Mouse (Mus musculus) midbrain, embryonic 15.5 days (tissue): ENCODE results near the gene Dus4l. TPM values are rescaled to one million over a fixed set of nuclear protein-coding genes. Genes with fewer than 3 reads are reported as not detected.

Source experiments
- ATAC-seq: fragments of 200-750 bp; cut with Nextera tagmentation; replicated peaks from 2 replicates; pipeline ENCODE4 v1.8.0; 2017; ENCODE audit warnings: moderate TSS enrichment
- H3K27ac ChIP-seq: fragments of 300-500 bp; sonication (generic); 2 replicates; pipeline ENCODE4 v1.5.1; 2015; ENCODE audit warnings: mild to moderate bottlenecking, inconsistent platforms
- H3K27me3 ChIP-seq: fragments of 300-500 bp; sonication (generic); replicated peaks from 2 replicates; pipeline ENCODE4 v1.6.1; 2015; ENCODE audit warnings: inconsistent platforms
- H3K36me3 ChIP-seq: fragments of 300-500 bp; sonication (generic); replicated peaks from 2 replicates; pipeline ENCODE4 v1.6.1; 2015; ENCODE audit warnings: inconsistent platforms
- H3K4me1 ChIP-seq: fragments of 300-500 bp; sonication (generic); 2 replicates; pipeline ENCODE4 v1.6.1; 2015; ENCODE audit warnings: inconsistent platforms
- H3K4me2 ChIP-seq: fragments of 300-500 bp; sonication (generic); 2 replicates; pipeline ENCODE4 v1.6.1; 2015; ENCODE audit warnings: inconsistent platforms, mild to moderate bottlenecking, moderate library complexity
- H3K4me3 ChIP-seq: fragments of 300-500 bp; sonication (generic); 2 replicates; pipeline ENCODE4 v1.5.1; 2015; ENCODE audit warnings: mild to moderate bottlenecking, inconsistent platforms
- H3K9ac ChIP-seq: fragments of 300-500 bp; sonication (generic); 2 replicates; pipeline ENCODE4 v1.6.1; 2015; ENCODE audit warnings: mild to moderate bottlenecking, inconsistent platforms
- H3K9me3 ChIP-seq: fragments of 300-500 bp; sonication (generic); 2 replicates; pipeline ENCODE4 v1.6.1; 2016; ENCODE audit warnings: inconsistent platforms
- WGBS: fragments of 180-500 bp; shearing (Covaris S2); methylation state at CpG from one replicate; pipeline ENCODE4 v1.1.7; 2015; ENCODE audit warnings: mixed read lengths; 5-methylcytosine and 5-hydroxymethylcytosine counted together
- polyA plus RNA-seq: library from polyadenylated mRNA; unstranded; fragments of >200 nt; fragmentation: Nextera tagmentation; extraction: Ambion mirVana; gene quantifications from 2 replicates; pipeline ENCODE4 v1.2.1, GENCODE M21; 2015

Gene Dus4l
- polyA plus RNA-seq = 6.2 and 7.2 TPM in 2 replicates

DNA sequence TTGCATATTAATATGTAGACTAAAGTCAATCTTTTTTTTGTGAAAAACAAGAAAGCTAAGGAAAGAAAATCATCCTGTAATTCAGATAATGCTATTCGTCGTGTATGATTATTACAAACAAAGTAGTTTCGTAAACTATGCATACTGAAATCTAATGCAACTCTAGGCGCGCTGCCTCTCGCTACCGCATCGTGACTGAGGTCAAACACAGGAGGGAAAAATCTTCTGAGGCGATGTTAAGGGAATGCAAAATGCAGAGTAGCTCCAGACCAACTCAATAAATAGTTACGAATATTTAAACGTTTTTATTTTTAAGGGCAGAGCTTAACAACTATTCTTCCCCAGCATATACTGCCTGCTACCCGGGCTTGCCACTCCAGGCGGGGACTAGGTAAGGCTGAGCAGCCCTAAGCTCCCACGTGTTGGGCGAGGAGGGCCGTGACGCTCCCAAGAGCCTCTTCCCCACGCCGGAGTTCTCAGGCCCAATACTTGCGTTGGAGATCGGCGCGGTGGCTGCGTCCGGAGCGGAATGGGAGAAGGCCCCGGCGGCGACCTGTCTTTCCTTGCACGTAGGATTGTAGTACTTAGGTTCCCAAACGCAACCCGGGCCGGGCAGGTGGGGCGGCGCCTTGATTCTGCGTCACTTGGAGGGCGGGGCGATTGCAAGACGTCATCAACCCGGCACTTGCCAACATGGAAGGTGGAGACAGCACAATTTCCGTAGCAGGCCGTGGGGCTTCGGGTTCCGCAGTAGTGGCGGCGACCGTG is at the start of gene Dus4l, which contains the start of gene Cog5:
Gene Dus4l (minus strand): TSS at position 630 of the 768 bp plus-strand sequence.
Gene Cog5 (plus strand): TSS at position 673 of the 768 bp plus-strand sequence.
- H3K27me3 ChIP-seq = no peaks in the 10 kb centered on the region
- peak within 1 kb of the TSS; percentile 72 for H3K4me2 ChIP-seq
- no peaks in the 10 kb centered on the region for H3K9me3 ChIP-seq
- peak; percentile 99 for ATAC-seq
- H3K36me3 ChIP-seq = no peaks in the 10 kb centered on the region
- H3K4me1 ChIP-seq = peaks cover 6% of the 10 kb centered on the region
- H3K9ac ChIP-seq = peak within 1 kb of the TSS; percentile 83
- peak within 1 kb of the TSS; percentile 84 for H3K27ac ChIP-seq
- WGBS = under 1% methylated on average over 47 of the region's 47 CpGs
- peak within 1 kb of the TSS; percentile 93 for H3K4me3 ChIP-seq

DNA sequence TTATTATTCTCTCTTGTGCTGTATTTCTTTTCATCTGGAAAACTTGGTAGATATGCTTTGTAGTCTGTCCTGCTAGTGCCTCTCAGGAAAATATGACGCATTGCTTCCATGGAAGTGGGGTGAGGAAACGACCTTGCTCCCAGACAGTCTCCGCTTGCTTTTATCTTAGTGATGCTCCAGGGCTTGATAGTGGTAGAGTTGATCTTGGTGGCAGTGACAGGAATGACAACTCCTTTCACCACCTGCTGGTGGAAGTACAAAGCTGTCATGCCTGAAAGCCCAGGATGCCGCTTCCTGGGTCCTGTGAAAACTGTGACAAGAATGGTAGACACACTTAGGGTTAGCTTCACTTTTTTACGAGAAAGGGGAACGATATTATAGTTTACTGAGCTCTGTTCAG is 49.3 kb upstream of the Dus4l start:
- Histone ChIP-seq H3K36me3 (no peaks in the 10 kb centered on the region), H3K4me1 (peaks cover 6% of the 10 kb centered on the region; the same call in 1 of the 2 replicates), H3K9me3 (no peaks in the 10 kb centered on the region), H3K9ac (no peak overlapping the region), H3K27me3 (no peaks in the 10 kb centered on the region), H3K27ac (no peak overlapping the region), H3K4me2 (no peak overlapping the region), H3K4me3 (no peak overlapping the region)
- no peak for ATAC-seq
- 65% methylated on average over 6 of the region's 6 CpGs for WGBS

DNA sequence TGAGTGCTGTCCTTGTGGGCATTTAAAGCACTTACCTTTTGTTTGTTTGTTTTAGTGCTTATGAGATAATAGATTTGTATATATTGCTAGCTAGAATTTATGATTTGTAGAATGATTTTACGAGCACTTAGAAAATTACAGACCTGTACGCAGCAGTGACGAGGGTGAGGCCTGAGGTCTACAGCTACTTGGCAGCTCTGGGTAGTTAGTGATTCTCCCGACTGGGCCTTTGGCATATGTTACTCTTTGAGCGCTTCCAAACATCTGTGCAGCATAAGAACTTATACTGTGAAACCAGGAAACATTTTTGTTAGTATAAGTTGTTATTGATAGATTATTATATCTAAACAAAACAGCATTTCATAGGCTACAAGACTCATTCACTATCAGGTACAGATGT is 46.8 kb upstream of the Dus4l start:
- H3K4me3 ChIP-seq = no peak overlapping the region
- no peak overlapping the region for H3K9ac ChIP-seq
- ATAC-seq = no peak
- no peaks in the 10 kb centered on the region for H3K27me3 ChIP-seq
- 87% methylated on average over 5 of the region's 5 CpGs for WGBS
- H3K9me3 ChIP-seq = no peaks in the 10 kb centered on the region
- no peak overlapping the region for H3K4me2 ChIP-seq
- H3K27ac ChIP-seq = no peak overlapping the region
- H3K36me3 ChIP-seq = no peaks in the 10 kb centered on the region
- H3K4me1 ChIP-seq = no peaks in the 10 kb centered on the region

DNA sequence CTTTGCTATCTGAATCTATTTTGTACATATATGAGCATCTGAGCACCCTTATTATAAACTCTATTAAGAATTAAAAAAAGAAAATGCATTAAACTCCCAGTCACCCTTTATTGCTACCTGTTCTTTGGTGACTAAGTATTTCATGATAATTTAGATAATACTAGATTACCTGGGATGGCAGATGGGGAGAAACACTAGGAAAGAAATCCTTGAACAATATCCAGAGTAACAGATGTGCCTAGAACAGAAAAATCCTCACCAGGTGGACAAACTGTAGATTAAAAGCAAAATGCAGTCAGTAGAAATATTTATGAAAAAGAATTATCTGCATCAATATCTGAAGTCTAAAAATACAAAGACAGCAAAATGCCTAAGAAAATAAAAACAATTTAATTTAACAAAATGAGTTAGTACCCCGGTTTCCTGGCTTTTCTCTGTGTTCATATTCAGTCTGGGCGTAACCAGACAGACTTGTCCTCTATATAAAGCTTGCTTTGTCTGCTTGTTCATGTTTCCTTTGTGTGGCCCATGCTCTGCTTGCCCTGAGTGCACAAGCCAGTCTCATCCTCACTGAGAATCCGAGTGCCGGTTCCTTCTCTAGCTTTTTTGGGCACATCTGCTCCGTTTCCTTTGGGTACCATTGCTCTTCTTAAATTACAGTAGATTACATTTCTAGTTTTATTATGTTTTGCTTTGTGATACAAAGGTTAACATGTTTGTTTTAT is 46.2 kb upstream of the Dus4l start:
- no peaks in the 10 kb centered on the region for H3K27me3 ChIP-seq
- H3K4me2 ChIP-seq = no peak overlapping the region
- H3K9me3 ChIP-seq = no peaks in the 10 kb centered on the region
- no peaks in the 10 kb centered on the region for H3K4me1 ChIP-seq
- no peak overlapping the region for H3K4me3 ChIP-seq
- WGBS = 53% methylated on average over 5 of the region's 5 CpGs
- ATAC-seq = no peak
- H3K36me3 ChIP-seq = no peaks in the 10 kb centered on the region
- no peak overlapping the region for H3K9ac ChIP-seq
- no peak overlapping the region for H3K27ac ChIP-seq

DNA sequence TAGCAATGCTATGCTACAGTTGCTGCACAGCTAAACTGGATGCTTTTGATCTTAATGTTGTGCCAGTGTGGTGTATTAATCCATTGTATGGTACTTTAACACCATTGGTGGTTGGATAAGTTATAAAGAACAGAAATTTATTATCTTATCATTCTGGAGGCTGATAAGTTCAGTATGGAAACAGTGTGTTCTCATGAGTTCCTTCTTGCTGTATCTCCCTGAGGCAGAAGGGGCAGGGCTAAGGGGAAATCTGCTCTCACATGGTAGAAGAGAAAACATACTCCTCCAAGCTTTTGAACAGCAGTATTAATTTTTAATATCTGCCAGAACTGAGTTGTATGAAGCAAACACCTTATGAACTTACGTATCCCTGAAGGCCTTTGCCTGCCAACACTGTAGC is 38.7 kb upstream of the Dus4l start:
- ATAC-seq = no peak
- Histone ChIP-seq H3K4me2 (no peak overlapping the region), H3K9me3 (no peaks in the 10 kb centered on the region), H3K4me1 (no peaks in the 10 kb centered on the region), H3K9ac (no peak overlapping the region), H3K27me3 (no peaks in the 10 kb centered on the region), H3K27ac (no peak overlapping the region), H3K4me3 (no peak overlapping the region), H3K36me3 (no peaks in the 10 kb centered on the region)
- WGBS = 81% methylated on average over 1 of the region's 1 CpGs

DNA sequence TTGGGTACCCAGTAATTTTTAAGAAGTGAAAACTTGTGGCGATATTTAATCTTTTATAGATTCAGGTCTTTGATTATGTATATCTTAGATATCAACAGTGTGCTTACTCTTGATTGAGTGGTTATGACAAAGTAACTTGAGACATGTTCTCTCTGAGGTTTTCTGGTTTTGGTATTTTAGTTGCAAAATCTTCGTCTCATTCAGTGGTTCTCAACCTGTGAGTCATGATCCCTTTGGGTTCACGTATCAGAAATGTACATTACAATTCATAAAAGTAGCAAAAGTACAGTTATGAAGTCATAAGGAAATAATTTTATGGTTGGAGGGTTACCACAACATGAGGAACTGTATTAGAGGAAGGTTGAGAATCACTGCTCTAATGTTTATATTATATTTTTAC is 32.1 kb upstream of the Dus4l start:
- no peak for ATAC-seq
- no peak overlapping the region for H3K9ac ChIP-seq
- H3K4me2 ChIP-seq = no peak overlapping the region
- H3K36me3 ChIP-seq = no peaks in the 10 kb centered on the region
- H3K27ac ChIP-seq = no peak overlapping the region
- no peaks in the 10 kb centered on the region for H3K4me1 ChIP-seq
- H3K9me3 ChIP-seq = no peaks in the 10 kb centered on the region
- 98% methylated on average over 3 of the region's 3 CpGs for WGBS
- H3K27me3 ChIP-seq = no peaks in the 10 kb centered on the region
- H3K4me3 ChIP-seq = no peak overlapping the region

DNA sequence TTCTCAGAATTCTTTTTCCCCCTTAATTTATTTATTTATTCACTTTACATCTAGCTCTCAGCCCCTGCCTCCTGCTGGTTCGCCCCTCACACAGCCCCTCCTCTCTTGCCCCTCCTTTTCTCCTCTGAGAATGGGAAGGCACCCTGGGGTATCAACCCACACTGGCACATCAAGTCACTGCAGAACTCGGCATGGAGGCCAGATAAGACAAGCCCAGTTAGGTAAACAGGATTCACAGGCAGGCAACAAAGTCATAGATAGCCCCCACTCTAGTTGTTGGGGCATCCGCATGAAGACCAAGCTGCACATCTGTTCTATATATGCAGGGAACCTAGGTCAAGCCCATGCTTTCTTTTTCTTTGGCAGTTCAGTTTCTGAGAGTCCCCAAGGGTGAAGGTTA is 12.6 kb upstream of the Dus4l start:
- 64% methylated on average over 3 of the region's 3 CpGs for WGBS
- H3K36me3 ChIP-seq = 0 out of 2 replicates have a peak, but pooled peaks cover 3% of the 10 kb centered on the region

DNA sequence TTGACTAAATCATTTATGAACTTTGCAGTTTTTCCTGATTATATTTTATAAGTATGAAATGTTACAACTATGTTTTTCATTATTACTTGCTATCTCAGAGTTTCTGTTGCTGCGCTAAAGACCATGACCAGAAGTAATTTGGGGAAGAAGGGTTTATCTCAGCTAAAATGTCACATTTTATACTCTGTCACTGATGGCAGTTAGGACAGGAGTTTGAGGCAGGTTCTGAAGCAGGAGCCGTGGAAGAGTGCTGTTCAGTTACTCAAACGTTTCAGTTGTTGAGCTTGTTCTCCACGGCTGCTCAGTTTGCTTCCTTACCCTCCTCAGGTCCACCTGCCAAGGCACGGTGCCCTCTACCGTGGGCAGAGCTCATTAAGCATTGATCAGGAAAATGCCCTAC is 11.4 kb upstream of the Dus4l start:
- H3K9me3 ChIP-seq = no peaks in the 10 kb centered on the region
- H3K27me3 ChIP-seq = no peaks in the 10 kb centered on the region
- no peak overlapping the region for H3K9ac ChIP-seq
- H3K4me2 ChIP-seq = no peak overlapping the region
- H3K27ac ChIP-seq = no peak overlapping the region
- H3K4me1 ChIP-seq = no peaks in the 10 kb centered on the region
- no peak overlapping the region for H3K4me3 ChIP-seq
- no peak for ATAC-seq
- 0 out of 2 replicates have a peak, but pooled peaks cover 3% of the 10 kb centered on the region for H3K36me3 ChIP-seq
- WGBS = 72% methylated on average over 6 of the region's 6 CpGs

More for the DNA sequence above, 12.6 kb upstream of the Dus4l start:
- Histone ChIP-seq H3K9ac (no peak overlapping the region), H3K9me3 (no peaks in the 10 kb centered on the region), H3K27ac (no peak overlapping the region), H3K4me2 (no peak overlapping the region), H3K4me3 (no peak overlapping the region), H3K27me3 (no peaks in the 10 kb centered on the region), H3K4me1 (no peaks in the 10 kb centered on the region)
- no peak for ATAC-seq

DNA sequence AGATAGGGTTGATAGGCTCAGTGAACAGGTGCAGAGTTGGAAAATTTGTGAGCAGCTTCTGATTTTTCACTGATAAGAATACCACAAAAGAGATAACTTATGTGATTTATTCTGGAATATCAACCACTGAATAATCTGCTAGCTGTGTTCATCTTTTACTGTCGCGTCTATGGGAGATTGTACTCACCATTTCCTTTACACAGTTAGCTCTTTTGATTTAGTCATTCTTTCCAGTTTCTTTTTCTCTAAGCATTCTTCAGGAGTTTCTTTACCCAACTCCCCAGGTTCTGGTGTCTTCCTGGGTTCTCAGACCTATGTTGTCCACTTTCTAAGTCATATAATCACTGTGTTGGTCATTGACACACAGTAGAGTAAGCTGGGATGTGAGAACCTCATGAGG is 2.2 kb upstream of the Dus4l start:
- Histone ChIP-seq H3K4me1 (peaks cover 6% of the 10 kb centered on the region), H3K4me3 (no peak overlapping the region), H3K9ac (no peak overlapping the region), H3K36me3 (no peaks in the 10 kb centered on the region), H3K4me2 (no peak overlapping the region), H3K27ac (no peak overlapping the region), H3K9me3 (no peaks in the 10 kb centered on the region), H3K27me3 (no peaks in the 10 kb centered on the region)
- no peak for ATAC-seq
- WGBS = 95% methylated on average over 2 of the region's 2 CpGs

DNA sequence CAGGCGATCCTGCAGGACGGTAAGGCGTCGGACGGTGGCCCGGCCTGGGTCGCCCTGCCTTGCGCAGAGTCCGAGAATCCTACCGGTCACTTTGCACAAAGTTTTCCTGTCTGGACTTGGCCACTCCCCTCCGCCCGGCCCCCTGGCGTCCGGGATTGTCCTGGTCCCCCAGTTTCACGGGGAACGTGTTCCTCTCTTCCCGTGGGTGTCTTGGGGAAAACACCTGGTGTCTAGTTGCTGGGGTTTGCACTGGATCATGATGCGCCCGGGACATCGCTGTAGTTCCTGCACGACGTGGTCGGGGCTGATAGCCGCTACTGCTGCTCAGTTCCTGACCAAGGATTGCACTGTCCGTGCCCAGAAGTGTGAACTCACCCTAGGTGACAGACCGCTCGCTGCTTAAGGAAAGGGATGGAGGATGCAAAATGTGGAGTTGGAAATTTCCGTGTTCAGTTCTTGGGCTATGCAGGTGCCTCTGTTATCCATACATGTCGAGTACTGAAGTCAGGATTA is 395 bp upstream of the Dus4l start:
- Histone ChIP-seq H3K9me3 (no peaks in the 10 kb centered on the region), H3K4me2 (peak overlapping the region; percentile 72), H3K36me3 (no peaks in the 10 kb centered on the region), H3K9ac (peak overlapping the region; percentile 83), H3K27me3 (no peaks in the 10 kb centered on the region), H3K4me3 (peak overlapping the region; percentile 93), H3K4me1 (peaks cover 6% of the 10 kb centered on the region), H3K27ac (peak overlapping the region; percentile 84)
- WGBS = under 1% methylated on average over 29 of the region's 29 CpGs
- peak; percentile 82 for ATAC-seq

DNA sequence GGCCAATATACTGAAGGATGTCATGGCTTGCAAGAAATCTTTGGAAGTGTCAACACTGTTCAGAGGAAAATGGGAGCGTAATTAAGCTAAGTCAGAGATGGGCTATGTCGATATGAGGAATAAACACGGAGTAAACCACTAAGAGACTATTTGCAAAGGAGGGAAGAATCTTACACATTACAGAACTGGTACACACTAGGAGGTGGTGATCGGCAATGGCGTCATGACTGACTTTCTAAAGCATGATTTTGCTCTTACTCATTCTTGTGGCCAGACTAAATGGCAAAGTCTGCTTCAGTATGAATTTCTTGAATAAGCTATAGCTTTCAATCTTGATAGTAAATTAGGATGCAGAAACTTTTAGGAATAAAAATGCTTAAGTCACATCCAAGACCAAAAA is 1.0 kb downstream of the Dus4l start:
- peaks cover 6% of the 10 kb centered on the region for H3K4me1 ChIP-seq
- 77% methylated on average over 5 of the region's 5 CpGs for WGBS
- H3K4me2 ChIP-seq = peak overlapping the region; percentile 72; the same call in 1 of the 2 replicates
- H3K27ac ChIP-seq = no peak overlapping the region
- no peak overlapping the region for H3K9ac ChIP-seq
- no peak overlapping the region for H3K4me3 ChIP-seq
- no peaks in the 10 kb centered on the region for H3K36me3 ChIP-seq
- H3K9me3 ChIP-seq = no peaks in the 10 kb centered on the region
- no peak for ATAC-seq
- no peaks in the 10 kb centered on the region for H3K27me3 ChIP-seq

DNA sequence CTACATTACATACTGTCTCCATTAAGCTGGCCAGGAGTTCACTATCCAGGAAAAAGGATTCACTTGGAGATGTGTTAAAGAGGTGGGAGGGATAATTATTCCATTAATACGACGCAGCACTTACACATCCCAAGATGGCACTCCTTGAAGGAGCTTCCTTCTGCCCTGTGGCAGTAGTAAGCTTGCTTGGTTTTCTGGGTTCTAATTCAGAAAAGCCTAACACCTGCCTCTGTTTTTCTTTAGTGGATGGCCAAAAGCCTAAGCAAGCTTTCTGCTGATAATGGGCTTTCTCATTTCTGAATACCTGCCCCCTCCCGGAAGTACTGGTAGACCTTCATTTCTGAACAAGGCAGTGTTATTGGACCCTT is 19.4 kb downstream of the Dus4l start:
- peak overlapping the region; percentile 86; the same call in 1 of the 2 replicates for H3K4me2 ChIP-seq
- peak; percentile 27 for ATAC-seq
- H3K36me3 ChIP-seq = no peaks in the 10 kb centered on the region
- no peaks in the 10 kb centered on the region for H3K27me3 ChIP-seq
- H3K4me1 ChIP-seq = peaks cover 15% of the 10 kb centered on the region; the same call in 1 of the 2 replicates
- H3K4me3 ChIP-seq = peak overlapping the region; percentile 53; the same call in 1 of the 2 replicates
- H3K9ac ChIP-seq = no peak overlapping the region
- H3K9me3 ChIP-seq = no peaks in the 10 kb centered on the region
- no peak overlapping the region for H3K27ac ChIP-seq
- 81% methylated on average over 3 of the region's 3 CpGs for WGBS
